Mouse (Mus musculus) T-helper 1 cell (primary cell): ENCODE measurements around the gene Sorbs1.

Source experiments
- in situ Hi-C: fragments of 300-600 bp; cut with MboI, MseI; formaldehyde crosslinking; loops from one replicate; pipeline ENCODE4 v1.15.1; 2025; ENCODE audit warnings: high pct_unique_total_duplicates

The Sorbs1 gene

GRCm38 (mm10) chr19:40410109-40410508 is 103.5 kb downstream of the Sorbs1 start:
- in situ Hi-C loops, result no loop called here

DNA sequence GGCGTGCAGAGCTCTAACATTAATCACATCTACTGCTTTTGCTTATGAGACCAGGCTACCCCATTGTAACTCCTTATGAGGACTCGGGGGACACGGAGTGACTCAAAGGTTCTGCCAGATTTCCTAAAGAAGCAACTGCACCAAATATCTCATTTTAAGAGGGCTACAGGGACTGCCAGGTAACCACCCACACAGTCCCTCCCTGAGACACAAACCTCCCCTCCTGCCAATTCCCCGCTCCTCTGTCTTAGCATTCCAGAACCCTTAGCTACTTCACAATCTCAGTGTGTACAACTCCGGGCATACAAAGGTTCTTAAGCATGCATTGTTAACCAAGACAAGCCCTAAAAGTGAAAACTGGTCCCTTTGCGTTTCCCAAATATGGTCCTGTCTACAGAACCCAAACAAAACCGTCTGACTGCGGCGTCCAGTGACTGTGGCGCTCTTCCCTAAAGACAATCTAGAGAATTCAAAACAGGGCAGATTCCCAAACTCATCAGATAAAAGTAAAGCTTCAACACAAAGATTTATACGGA is 104.0 kb downstream of the Sorbs1 start:
- in situ Hi-C loops, result no loop called here

- in situ Hi-C loops, result no loop called here
These were observed 106.4 kb downstream of the Sorbs1 start for GRCm38 (mm10) chr19:40407186-40407585.

DNA sequence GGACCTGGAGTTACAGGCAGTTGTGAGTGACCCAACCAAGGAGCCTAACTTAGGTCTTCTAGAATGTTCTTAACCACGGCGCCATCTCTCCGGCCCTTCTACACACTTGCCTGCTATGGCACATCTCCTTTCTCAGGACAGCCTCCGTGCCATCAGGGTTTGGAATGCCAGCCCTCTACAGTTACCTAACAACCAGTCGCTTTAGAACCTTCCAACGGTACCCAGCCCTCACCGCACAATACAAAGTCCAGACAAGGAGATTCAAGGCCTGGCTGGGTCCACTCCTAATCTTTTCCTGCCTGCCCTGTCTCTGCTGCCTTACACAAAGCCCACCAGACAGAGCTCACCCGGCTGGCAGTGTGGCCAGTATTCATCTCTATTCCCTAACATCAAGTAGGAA is 106.9 kb downstream of the Sorbs1 start:
- in situ Hi-C loops, result no loop called here

- in situ Hi-C loops, result no loop called here
These were observed 107.8 kb downstream of the Sorbs1 start for GRCm38 (mm10) chr19:40405808-40406207.

DNA sequence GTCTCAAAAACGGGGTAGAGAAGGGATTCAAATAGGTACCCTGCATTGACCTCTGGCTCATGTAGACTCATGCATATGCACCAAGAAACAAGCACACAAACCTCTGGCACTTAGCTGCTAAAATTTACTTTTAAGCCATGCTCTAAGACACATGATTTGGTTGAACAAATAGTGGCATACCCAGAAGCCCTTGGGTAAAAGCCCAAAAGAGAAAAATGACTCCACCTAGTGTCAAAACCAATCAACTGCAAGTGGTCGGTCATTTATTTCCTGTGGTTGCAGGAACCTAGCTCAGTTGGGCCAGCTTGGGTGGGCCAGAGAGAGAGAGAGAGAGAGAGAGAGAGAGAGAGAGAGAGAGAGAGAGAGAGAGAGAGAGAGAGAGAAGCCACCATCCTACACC is 109.0 kb downstream of the Sorbs1 start:
- in situ Hi-C loops, result no loop called here

DNA sequence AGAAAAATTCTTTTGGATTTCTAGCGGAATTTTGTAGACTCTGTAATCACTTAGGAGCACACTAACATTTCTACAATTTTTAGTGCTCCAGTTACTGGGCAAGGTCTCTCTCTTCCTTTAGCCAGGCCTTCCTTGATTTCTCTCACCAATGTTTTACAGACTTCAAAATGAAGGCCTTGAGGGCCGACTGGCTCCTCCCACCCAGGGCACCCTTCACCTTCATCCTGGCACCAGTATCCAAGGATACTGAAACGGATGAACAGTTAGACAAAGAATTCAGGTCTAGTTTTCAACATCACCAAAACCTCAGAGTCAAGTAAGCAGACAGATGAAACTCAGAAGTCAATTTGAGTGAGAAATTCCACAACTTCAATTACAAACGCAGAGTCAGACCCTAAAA is 109.6 kb downstream of the Sorbs1 start:
- in situ Hi-C loops, result no loop called here

DNA sequence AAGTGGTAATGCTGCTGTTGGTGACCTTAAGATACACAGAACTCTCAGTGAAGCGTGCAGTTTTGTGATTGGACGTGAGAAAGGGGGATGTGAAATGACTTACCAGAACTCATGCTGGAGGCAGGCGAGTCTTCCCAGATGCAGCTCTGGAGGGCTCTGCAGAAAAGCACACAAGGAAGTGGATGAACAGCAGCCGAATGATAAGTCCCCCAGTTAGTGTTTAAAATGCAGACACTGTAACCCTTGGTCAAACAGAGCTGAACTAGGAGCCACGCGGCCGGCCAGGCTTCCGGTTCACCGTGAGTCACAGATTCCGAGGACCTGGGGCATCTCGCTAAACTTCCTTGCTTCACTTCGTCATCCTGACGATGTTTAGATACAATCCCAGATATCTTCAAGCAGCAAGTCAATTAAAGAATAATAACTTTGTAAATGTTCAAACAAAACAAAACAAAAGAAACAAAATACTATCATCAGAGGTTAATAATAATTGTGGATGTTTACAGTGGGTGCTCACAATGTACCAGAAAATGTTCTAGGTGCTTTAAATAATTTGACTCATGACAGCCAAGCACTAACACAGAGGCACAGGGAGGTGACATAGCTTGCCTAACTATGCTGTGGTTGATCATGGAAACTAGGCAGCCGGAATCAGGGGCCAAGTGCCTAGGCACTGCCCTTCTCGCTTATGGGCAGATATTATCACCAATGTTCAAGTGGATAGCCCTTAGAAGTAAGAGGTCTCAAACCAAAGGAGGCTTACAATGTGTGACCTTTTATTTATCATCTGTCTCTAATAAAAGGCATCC is 111.2 kb downstream of the Sorbs1 start:
- in situ Hi-C loops, result no loop called here

DNA sequence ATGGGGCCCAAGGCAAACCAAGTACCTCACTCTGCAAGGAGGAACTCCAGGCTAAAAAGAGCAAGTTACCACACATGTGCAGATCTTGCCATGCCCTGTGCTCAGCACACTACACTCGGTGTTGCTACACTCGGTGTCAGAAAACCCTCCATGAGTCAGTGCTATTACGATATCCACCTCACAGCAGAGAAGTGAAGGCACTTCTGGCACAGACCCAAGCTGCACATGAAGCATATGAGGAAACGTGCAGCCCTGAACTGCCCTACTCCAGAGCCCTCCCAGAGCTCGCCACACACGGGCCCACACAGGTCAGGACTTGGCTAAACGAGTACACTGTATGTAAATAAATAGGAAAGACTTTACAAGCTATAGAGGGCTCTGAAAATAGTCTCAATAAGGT is 112.4 kb downstream of the Sorbs1 start:
- in situ Hi-C loops, result no loop called here

- in situ Hi-C loops, result no loop called here
These were observed 113.1 kb downstream of the Sorbs1 start for GRCm38 (mm10) chr19:40400426-40401030.

GRCm38 (mm10) chr19:40395757-40396661 is 117.6 kb downstream of the Sorbs1 start:
- in situ Hi-C loops, result no loop called here

DNA sequence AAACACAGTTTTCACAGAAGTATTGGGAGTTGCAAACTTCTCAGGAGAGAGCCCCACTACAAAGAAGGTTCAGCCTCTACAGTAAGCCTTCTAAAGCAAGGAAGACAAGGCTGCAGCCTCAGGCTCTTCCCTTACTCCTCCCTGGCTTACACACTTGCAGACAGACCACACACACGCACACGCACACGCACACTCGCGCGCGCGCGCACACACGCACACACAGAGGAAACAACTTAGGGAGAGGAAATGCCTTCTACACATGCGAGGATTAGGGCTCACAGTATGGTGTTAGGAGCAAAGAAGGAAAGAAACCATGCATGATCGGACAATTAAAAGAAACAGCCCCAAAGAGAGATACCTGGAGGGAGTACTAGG is 118.3 kb downstream of the Sorbs1 start:
- in situ Hi-C loops, result no loop called here

GRCm38 (mm10) chr19:40394555-40395320 is 118.8 kb downstream of the Sorbs1 start:
- in situ Hi-C loops, result no loop called here

GRCm38 (mm10) chr19:40392795-40393392 is 120.7 kb downstream of the Sorbs1 start:
- in situ Hi-C loops, result no loop called here

- in situ Hi-C loops, result no loop called here
These were observed 122.1 kb downstream of the Sorbs1 start for GRCm38 (mm10) chr19:40391469-40391868.

GRCm38 (mm10) chr19:40386916-40387315 is 126.7 kb downstream of the Sorbs1 start:
- in situ Hi-C loops, result loop anchor here (5.0 to 10.0 kb wide), 2 partner anchors 138 to 165 kb away; no protein-coding TSS in a partner anchor

DNA sequence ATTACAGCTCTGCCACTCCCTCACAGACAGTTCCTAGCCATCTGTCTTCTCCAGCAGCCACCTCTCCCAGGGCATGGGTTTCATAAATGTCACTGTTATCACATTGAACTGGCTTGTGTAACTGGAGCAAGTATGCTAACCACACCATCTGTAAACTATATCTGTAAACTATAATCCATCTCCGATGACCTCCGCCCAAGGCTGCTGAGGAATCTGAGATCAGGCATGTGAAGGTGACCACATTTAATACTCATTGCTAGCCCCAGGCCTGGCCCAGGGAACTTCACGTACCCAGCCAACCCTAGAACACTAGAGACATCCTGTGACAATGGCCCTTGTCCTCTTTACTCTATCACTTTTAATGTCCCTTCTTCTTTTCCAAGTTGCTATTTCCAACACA is 128.2 kb downstream of the Sorbs1 start:
- in situ Hi-C loops, result loop anchor here (5.0 to 10.0 kb wide), 2 partner anchors 139 to 167 kb away; no protein-coding TSS in a partner anchor

DNA sequence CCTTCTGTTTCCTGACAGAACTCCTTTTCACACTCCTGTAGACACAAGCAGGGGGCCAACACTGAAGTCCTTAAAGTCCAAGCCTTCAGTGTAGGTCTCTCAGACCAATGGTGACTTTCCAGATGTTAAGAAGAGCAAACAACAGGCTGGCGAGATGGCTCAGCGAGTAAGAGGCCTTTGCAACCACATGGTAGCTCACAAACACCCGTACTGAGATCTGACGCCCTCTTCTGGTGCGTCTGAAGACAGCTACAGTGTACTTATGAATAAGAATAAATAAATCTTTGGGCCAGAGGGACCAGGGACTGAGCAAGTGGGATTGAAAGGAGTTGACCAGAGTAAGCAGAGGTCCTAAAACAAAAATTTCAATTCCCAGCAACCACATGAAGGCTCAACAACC is 129.6 kb downstream of the Sorbs1 start:
- in situ Hi-C loops, result loop anchor here (10.0 kb wide), 1 partner anchor 141 kb away; no protein-coding TSS in a partner anchor

DNA sequence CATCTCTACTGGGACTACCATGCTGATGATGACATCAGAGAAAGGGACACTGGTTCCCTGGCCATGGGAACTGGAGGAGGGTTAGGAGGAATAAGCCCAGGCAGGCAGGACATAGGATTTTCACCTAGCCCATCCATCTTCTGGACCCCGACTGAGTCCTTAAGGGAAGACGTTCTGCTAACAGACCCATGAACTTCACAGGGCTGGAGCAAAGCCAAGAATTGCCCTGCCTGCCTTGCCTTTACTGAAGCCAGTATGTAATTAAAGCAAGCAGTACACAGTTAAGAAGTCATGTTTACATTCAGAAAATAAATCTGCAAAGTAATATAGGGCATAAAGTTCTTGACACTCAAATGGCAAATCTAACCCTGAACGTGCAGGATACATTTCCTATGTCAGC is 132.9 kb downstream of the Sorbs1 start:
- in situ Hi-C loops, result loop anchor here (10.0 kb wide), 1 partner anchor 144 kb away; no protein-coding TSS in a partner anchor

GRCm38 (mm10) chr19:40380005-40380404 is 133.6 kb downstream of the Sorbs1 start:
- in situ Hi-C loops, result loop anchor here (10.0 kb wide), 1 partner anchor 145 kb away; no protein-coding TSS in a partner anchor
